Mouse (Mus musculus) stomach, postnatal 0 days (tissue): ENCODE data around the gene Arl6ip4. TPM values are rescaled to one million over a fixed set of nuclear protein-coding genes. Genes with fewer than 3 reads are reported as not detected.

Experiments used
- ATAC-seq: fragments of 200-750 bp; cut with Nextera tagmentation; 2 replicates; pipeline ENCODE4 v1.8.0; 2017; ENCODE audit not compliant: low FRiP score, low TSS enrichment
- DNase-seq: peaks from one replicate; pipeline ENCODE4 v3.0.0-alpha.2; 2016; ENCODE audit warnings: low spot score
- H3K27ac ChIP-seq: fragments of 300-500 bp; sonication (generic); replicated peaks from 2 replicates; pipeline ENCODE4 v1.5.1; 2014; ENCODE audit warnings: mild to moderate bottlenecking, control low read depth
- H3K27me3 ChIP-seq: fragments of 300-500 bp; sonication (generic); 2 replicates; pipeline ENCODE4 v1.6.1; 2014; ENCODE audit warnings: low read length; ENCODE audit not compliant: control insufficient read depth, insufficient read depth
- H3K36me3 ChIP-seq: fragments of 300-500 bp; sonication (generic); 2 replicates; pipeline ENCODE4 v1.6.1; 2014; ENCODE audit warnings: low read length, mixed read lengths; ENCODE audit not compliant: control insufficient read depth, insufficient read depth
- H3K4me1 ChIP-seq: fragments of 300-500 bp; sonication (generic); replicated peaks from 2 replicates; pipeline ENCODE4 v1.6.1; 2014; ENCODE audit warnings: antibody characterized with exemption; ENCODE audit not compliant: control insufficient read depth, insufficient read depth
- H3K4me2 ChIP-seq: fragments of 300-500 bp; sonication (generic); replicated peaks from 2 replicates; pipeline ENCODE4 v1.6.1; 2014; ENCODE audit warnings: low read depth, mild to moderate bottlenecking, control low read depth, moderate library complexity
- H3K4me3 ChIP-seq: fragments of 300-500 bp; sonication (generic); 2 replicates; pipeline ENCODE4 v1.5.1; 2014; ENCODE audit warnings: low read depth, low read length, control low read depth
- H3K9ac ChIP-seq: fragments of 300-500 bp; sonication (generic); 2 replicates; pipeline ENCODE4 v1.6.1; 2014; ENCODE audit warnings: mild to moderate bottlenecking, low read length, control low read depth, mixed read lengths
- H3K9me3 ChIP-seq: fragments of 300-500 bp; sonication (generic); 2 replicates; pipeline ENCODE4 v1.6.1; 2016; ENCODE audit warnings: low read length; ENCODE audit not compliant: control insufficient read depth
- CTCF ChIP-seq: IDR thresholded peaks from 2 replicates; pipeline ENCODE4 v1.5.1; 2016; ENCODE audit warnings: antibody characterized with exemption, low read depth, mild to moderate bottlenecking, moderate library complexity
- EP300 ChIP-seq: optimal IDR thresholded peaks from 2 replicates; pipeline ENCODE3; 2016; ENCODE audit warnings: antibody characterized with exemption
- WGBS: fragments of 180-500 bp; shearing (Covaris S2); extraction: QIAGEN DNeasy Blood & Tissue Kit; methylation state at CpG from one replicate; pipeline ENCODE4 v1.1.7; 2014; 5-methylcytosine and 5-hydroxymethylcytosine counted together
- polyA plus RNA-seq: library from polyadenylated mRNA; unstranded; fragments of >200 nt; fragmentation: Nextera tagmentation; extraction: Ambion mirVana; gene quantifications from 2 replicates; pipeline ENCODE4 v1.2.1, GENCODE M21; 2015

Arl6ip4 gene
- polyA plus RNA-seq, 1 experiment from 2014 or later, result 77.1 TPM

- no peaks in the 10 kb centered on the region for H3K36me3 ChIP-seq
- WGBS, result 2% methylated on average over 42 of the region's 42 CpGs
- no peaks in the 10 kb centered on the region for H3K9me3 ChIP-seq
- DNase-seq (peak; percentile 100), ATAC-seq (peak; percentile 78)
- peak within 1 kb of the TSS; percentile 51 for H3K4me3 ChIP-seq
- H3K4me2 ChIP-seq, result peak within 1 kb of the TSS; percentile 94
- H3K4me1 ChIP-seq, result peaks cover 4% of the 10 kb centered on the region
- H3K27me3 ChIP-seq, result no peaks in the 10 kb centered on the region
- peak within 1 kb of the TSS; percentile 31; the same call in 1 of the 2 replicates for H3K27ac ChIP-seq
- TF ChIP-seq EP300, result no peak
- TF ChIP-seq CTCF, result 0 out of 2 replicates have a peak, but pooled peaks have one; percentile 2
- peak within 1 kb of the TSS; percentile 67 for H3K9ac ChIP-seq
These were observed 20.2 kb upstream of the Arl6ip4 start, which contains the start of gene Abcb9 for GRCm38 (mm10) chr5:124095596-124096232. Abcb9 (minus strand) TSS chr5:124095798.

DNA sequence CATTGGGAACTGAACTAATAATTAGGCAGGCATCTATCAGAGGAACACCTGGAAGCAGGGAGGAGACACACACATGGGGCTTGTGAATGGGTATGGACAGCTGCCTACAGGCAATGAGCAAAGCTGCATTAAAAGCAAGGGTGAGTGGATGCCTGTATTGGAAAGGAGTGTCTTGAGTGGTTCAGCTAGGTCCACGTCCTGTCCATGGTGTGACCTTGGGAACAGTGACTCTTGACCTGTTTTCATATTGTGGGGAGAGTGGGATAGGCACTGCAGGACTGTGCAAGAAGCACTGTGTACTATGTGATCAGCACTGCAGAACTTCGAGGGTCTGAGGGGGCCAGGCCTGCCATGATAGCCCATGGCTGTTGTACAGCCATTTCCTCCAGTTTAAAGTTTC, 17.0 kb upstream of the Arl6ip4 start:
- ATAC-seq, result no peak
- Histone ChIP-seq H3K27ac (no peak overlapping the region), H3K36me3 (no peaks in the 10 kb centered on the region), H3K27me3 (no peaks in the 10 kb centered on the region), H3K9me3 (no peaks in the 10 kb centered on the region), H3K4me3 (no peak overlapping the region), H3K4me2 (no peak overlapping the region), H3K4me1 (no peaks in the 10 kb centered on the region; the same call in none of the 2 replicates), H3K9ac (no peak overlapping the region)
- no peak for DNase-seq
- TF ChIP-seq EP300 (no peak), CTCF (no peak)
- WGBS, result 91% methylated on average over 2 of the region's 2 CpGs

- ATAC-seq, result no peak
- H3K9me3 ChIP-seq, result no peaks in the 10 kb centered on the region
- no peaks in the 10 kb centered on the region for H3K27me3 ChIP-seq
- TF ChIP-seq CTCF (no peak), EP300 (no peak)
- H3K4me2 ChIP-seq, result no peak overlapping the region
- H3K9ac ChIP-seq, result no peak overlapping the region
- no peaks in the 10 kb centered on the region for H3K36me3 ChIP-seq
- no peaks in the 10 kb centered on the region; the same call in 1 of the 2 replicates for H3K4me1 ChIP-seq
- no peak for DNase-seq
- H3K4me3 ChIP-seq, result no peak overlapping the region
- WGBS, result 91% methylated on average over 11 of the region's 11 CpGs
- no peak overlapping the region for H3K27ac ChIP-seq
These were observed 15.5 kb upstream of the Arl6ip4 start for GRCm38 (mm10) chr5:124100128-124101044.

- DNase-seq (no peak), ATAC-seq (no peak)
- no peak overlapping the region for H3K27ac ChIP-seq
- H3K4me1 ChIP-seq, result no peaks in the 10 kb centered on the region
- no peak overlapping the region for H3K9ac ChIP-seq
- no peaks in the 10 kb centered on the region for H3K27me3 ChIP-seq
- TF ChIP-seq EP300 (no peak), CTCF (no peak)
- no peaks in the 10 kb centered on the region for H3K36me3 ChIP-seq
- no peak overlapping the region for H3K4me3 ChIP-seq
- no peaks in the 10 kb centered on the region for H3K9me3 ChIP-seq
- H3K4me2 ChIP-seq, result no peak overlapping the region
- WGBS, result 77% methylated on average over 6 of the region's 6 CpGs
These were observed 13.6 kb upstream of the Arl6ip4 start for GRCm38 (mm10) chr5:124102326-124102725.

- no peak overlapping the region for H3K27ac ChIP-seq
- H3K36me3 ChIP-seq, result no peaks in the 10 kb centered on the region
- 88% methylated on average over 3 of the region's 3 CpGs for WGBS
- no peaks in the 10 kb centered on the region for H3K4me1 ChIP-seq
- H3K4me2 ChIP-seq, result no peak overlapping the region
- no peaks in the 10 kb centered on the region for H3K27me3 ChIP-seq
- H3K9ac ChIP-seq, result no peak overlapping the region
- no peak for DNase-seq
- no peak overlapping the region for H3K4me3 ChIP-seq
- TF ChIP-seq CTCF (no peak), EP300 (no peak)
- no peak for ATAC-seq
- H3K9me3 ChIP-seq, result no peaks in the 10 kb centered on the region
These were observed 12.9 kb upstream of the Arl6ip4 start for GRCm38 (mm10) chr5:124103020-124103419.

- no peak overlapping the region for H3K4me2 ChIP-seq
- no peak overlapping the region for H3K9ac ChIP-seq
- no peaks in the 10 kb centered on the region for H3K9me3 ChIP-seq
- DNase-seq (no peak), ATAC-seq (no peak)
- 95% methylated on average over 9 of the region's 9 CpGs for WGBS
- H3K36me3 ChIP-seq, result no peaks in the 10 kb centered on the region
- H3K27ac ChIP-seq, result no peak overlapping the region
- H3K27me3 ChIP-seq, result no peaks in the 10 kb centered on the region
- no peaks in the 10 kb centered on the region for H3K4me1 ChIP-seq
- TF ChIP-seq CTCF (no peak), EP300 (no peak)
- no peak overlapping the region for H3K4me3 ChIP-seq
These were observed 12.3 kb upstream of the Arl6ip4 start for GRCm38 (mm10) chr5:124103552-124103951.
